Mouse (Mus musculus) midbrain, embryonic 15.5 days (tissue): ENCODE measurements around the gene Coq5. TPM values are rescaled to one million over a fixed set of nuclear protein-coding genes. Genes with fewer than 3 reads are reported as not detected.

Experiments
- ATAC-seq: fragments of 200-750 bp; cut with Nextera tagmentation; replicated peaks from 2 replicates; pipeline ENCODE4 v1.8.0; 2017; ENCODE audit warnings: moderate TSS enrichment
- H3K27ac ChIP-seq: fragments of 300-500 bp; sonication (generic); 2 replicates; pipeline ENCODE4 v1.5.1; 2015; ENCODE audit warnings: mild to moderate bottlenecking, inconsistent platforms
- H3K27me3 ChIP-seq: fragments of 300-500 bp; sonication (generic); replicated peaks from 2 replicates; pipeline ENCODE4 v1.6.1; 2015; ENCODE audit warnings: inconsistent platforms
- H3K36me3 ChIP-seq: fragments of 300-500 bp; sonication (generic); replicated peaks from 2 replicates; pipeline ENCODE4 v1.6.1; 2015; ENCODE audit warnings: inconsistent platforms
- H3K4me1 ChIP-seq: fragments of 300-500 bp; sonication (generic); 2 replicates; pipeline ENCODE4 v1.6.1; 2015; ENCODE audit warnings: inconsistent platforms
- H3K4me2 ChIP-seq: fragments of 300-500 bp; sonication (generic); 2 replicates; pipeline ENCODE4 v1.6.1; 2015; ENCODE audit warnings: inconsistent platforms, mild to moderate bottlenecking, moderate library complexity
- H3K4me3 ChIP-seq: fragments of 300-500 bp; sonication (generic); 2 replicates; pipeline ENCODE4 v1.5.1; 2015; ENCODE audit warnings: mild to moderate bottlenecking, inconsistent platforms
- H3K9ac ChIP-seq: fragments of 300-500 bp; sonication (generic); 2 replicates; pipeline ENCODE4 v1.6.1; 2015; ENCODE audit warnings: mild to moderate bottlenecking, inconsistent platforms
- H3K9me3 ChIP-seq: fragments of 300-500 bp; sonication (generic); 2 replicates; pipeline ENCODE4 v1.6.1; 2016; ENCODE audit warnings: inconsistent platforms
- WGBS: fragments of 180-500 bp; shearing (Covaris S2); methylation state at CpG from one replicate; pipeline ENCODE4 v1.1.7; 2015; ENCODE audit warnings: mixed read lengths; 5-methylcytosine and 5-hydroxymethylcytosine counted together
- polyA plus RNA-seq: library from polyadenylated mRNA; unstranded; fragments of >200 nt; fragmentation: Nextera tagmentation; extraction: Ambion mirVana; gene quantifications from 2 replicates; pipeline ENCODE4 v1.2.1, GENCODE M21; 2015

The Coq5 gene
- polyA plus RNA-seq, result 57.0 and 57.2 TPM in 2 replicates

DNA sequence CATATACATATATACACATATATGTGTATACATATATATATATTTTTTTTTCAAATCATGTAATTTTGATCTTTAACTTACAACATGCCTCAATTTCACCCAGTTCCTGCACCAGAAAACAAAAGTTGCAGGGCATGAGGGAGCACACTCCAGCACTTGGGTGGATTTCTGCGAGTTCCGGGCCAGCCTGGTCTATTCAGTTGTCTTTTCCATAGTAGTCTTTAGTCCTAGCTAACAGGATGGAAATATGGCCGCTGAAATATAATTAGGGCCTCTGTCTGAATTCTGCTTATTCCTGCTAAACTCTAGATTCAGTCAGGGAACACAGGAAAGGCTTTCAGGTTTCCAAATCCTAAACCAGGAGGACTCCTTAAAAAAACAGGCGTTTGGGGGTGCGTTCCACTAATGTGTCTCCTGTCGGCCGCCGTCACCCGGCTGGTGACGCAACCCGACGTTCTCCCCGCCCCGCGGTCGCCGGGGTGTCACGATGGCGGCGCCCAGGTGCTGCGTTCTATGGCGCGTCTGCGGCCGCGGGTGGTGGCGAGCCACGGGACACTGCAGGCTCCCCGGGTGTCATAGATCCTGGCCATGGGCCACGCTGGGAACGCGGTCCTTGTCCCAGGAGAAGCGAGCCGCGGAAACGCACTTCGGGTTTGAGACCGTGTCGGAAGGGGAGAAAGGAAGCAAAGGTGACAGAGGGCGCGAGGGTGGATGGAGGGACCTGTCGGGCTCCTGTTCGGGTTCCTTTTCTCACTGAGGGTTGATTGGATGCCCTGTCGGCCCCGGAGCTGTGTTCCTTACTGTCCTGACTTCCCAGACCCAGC lies at the start of gene Coq5:
Coq5 (plus strand) TSS at position 441 of the 824 bp plus-strand sequence.
- H3K4me1 ChIP-seq, result peaks cover 12% of the 10 kb centered on the region
- no peaks in the 10 kb centered on the region for H3K27me3 ChIP-seq
- 3% methylated on average over 45 of the region's 45 CpGs for WGBS
- ATAC-seq, result peak; percentile 89
- H3K9ac ChIP-seq, result peak within 1 kb of the TSS; percentile 81
- H3K4me3 ChIP-seq, result peak within 1 kb of the TSS; percentile 86
- peak within 1 kb of the TSS; percentile 68 for H3K27ac ChIP-seq
- peaks cover 12% of the 10 kb centered on the region for H3K36me3 ChIP-seq
- no peaks in the 10 kb centered on the region for H3K9me3 ChIP-seq
- peak within 1 kb of the TSS; percentile 65 for H3K4me2 ChIP-seq

GRCm38 (mm10) chr5:115230830-115231551 lies 48.5 kb upstream of the Coq5 start:
- no peak overlapping the region for H3K4me2 ChIP-seq
- peaks cover 8% of the 10 kb centered on the region for H3K4me1 ChIP-seq
- peaks cover 9% of the 10 kb centered on the region for H3K27me3 ChIP-seq
- no peak overlapping the region for H3K4me3 ChIP-seq
- H3K9me3 ChIP-seq, result no peaks in the 10 kb centered on the region
- WGBS, result 56% methylated on average over 15 of the region's 15 CpGs
- no peak overlapping the region for H3K9ac ChIP-seq
- ATAC-seq, result no peak
- H3K36me3 ChIP-seq, result no peaks in the 10 kb centered on the region
- H3K27ac ChIP-seq, result no peak overlapping the region

- Histone ChIP-seq H3K4me1 (peaks cover 8% of the 10 kb centered on the region), H3K9me3 (no peaks in the 10 kb centered on the region), H3K4me3 (no peak overlapping the region), H3K27me3 (peaks cover 12% of the 10 kb centered on the region), H3K36me3 (no peaks in the 10 kb centered on the region), H3K27ac (no peak overlapping the region), H3K9ac (no peak overlapping the region), H3K4me2 (no peak overlapping the region)
- 36% methylated on average over 16 of the region's 16 CpGs for WGBS
- no peak for ATAC-seq
Observed at GRCm38 (mm10) chr5:115231552-115232120, 47.8 kb upstream of the Coq5 start.

- peaks cover 12% of the 10 kb centered on the region for H3K27me3 ChIP-seq
- WGBS, result 78% methylated on average over 6 of the region's 6 CpGs
- H3K36me3 ChIP-seq, result no peaks in the 10 kb centered on the region
Observed at GRCm38 (mm10) chr5:115232516-115232915, 47.0 kb upstream of the Coq5 start.

DNA sequence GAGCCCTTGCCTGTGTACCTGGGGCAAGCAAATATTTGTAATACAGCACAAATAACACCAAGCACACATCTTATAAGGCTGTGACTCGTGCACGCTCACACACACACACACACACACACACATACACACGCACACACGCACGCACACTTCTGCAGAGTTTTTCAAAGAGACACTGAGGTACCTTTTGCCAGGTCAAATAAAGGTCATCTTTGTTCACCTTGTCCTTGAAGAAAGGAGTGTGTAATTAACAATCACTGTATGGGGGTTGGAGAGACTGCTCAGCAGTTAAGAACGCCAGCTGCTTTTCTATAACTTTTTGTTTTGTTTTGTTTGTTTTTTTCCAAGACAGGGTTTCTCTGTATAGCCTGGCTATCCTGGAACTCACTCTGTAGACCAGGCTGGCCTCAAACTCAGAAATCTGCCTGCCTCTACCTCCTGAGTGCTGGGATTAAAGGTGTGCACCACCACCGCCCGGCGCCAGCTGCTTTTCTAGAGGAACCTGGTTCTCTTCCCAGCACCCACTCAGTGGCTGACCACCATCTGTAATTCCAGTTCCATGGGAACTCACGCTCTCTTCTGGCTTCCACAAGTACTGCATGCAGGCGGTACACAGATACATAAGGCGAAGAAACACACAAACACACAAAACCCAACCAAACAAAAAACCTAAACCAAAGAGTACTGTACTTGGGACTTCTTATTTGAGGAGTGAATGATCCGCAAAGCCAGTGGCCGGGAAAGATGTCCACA lies 46.3 kb upstream of the Coq5 start:
- peaks cover 12% of the 10 kb centered on the region for H3K4me1 ChIP-seq
- WGBS, result 93% methylated on average over 14 of the region's 14 CpGs
- no peak for ATAC-seq

More at GRCm38 (mm10) chr5:115232516-115232915, 47.0 kb upstream of the Coq5 start:
- Histone ChIP-seq H3K4me1 (peaks cover 10% of the 10 kb centered on the region), H3K9ac (no peak overlapping the region), H3K4me3 (no peak overlapping the region), H3K9me3 (no peaks in the 10 kb centered on the region), H3K4me2 (no peak overlapping the region), H3K27ac (no peak overlapping the region)
- ATAC-seq, result no peak

GRCm38 (mm10) chr5:115234519-115234918 lies 44.9 kb upstream of the Coq5 start:
- H3K36me3 ChIP-seq, result no peaks in the 10 kb centered on the region
- no peak overlapping the region for H3K9ac ChIP-seq
- no peak overlapping the region for H3K4me3 ChIP-seq
- no peak overlapping the region for H3K27ac ChIP-seq
- WGBS, result 55% methylated on average over 6 of the region's 6 CpGs
- no peaks in the 10 kb centered on the region for H3K9me3 ChIP-seq
- H3K27me3 ChIP-seq, result peaks cover 12% of the 10 kb centered on the region
- ATAC-seq, result no peak
- peak overlapping the region; percentile 69 for H3K4me2 ChIP-seq
- H3K4me1 ChIP-seq, result peaks cover 22% of the 10 kb centered on the region

More for the DNA sequence above, 46.3 kb upstream of the Coq5 start:
- H3K36me3 ChIP-seq, result no peaks in the 10 kb centered on the region
- no peak overlapping the region for H3K27ac ChIP-seq
- H3K9me3 ChIP-seq, result no peaks in the 10 kb centered on the region
- no peak overlapping the region for H3K9ac ChIP-seq
- H3K27me3 ChIP-seq, result peaks cover 12% of the 10 kb centered on the region
- H3K4me2 ChIP-seq, result no peak overlapping the region
- no peak overlapping the region for H3K4me3 ChIP-seq

- peak overlapping the region; percentile 16 for H3K27ac ChIP-seq
- H3K36me3 ChIP-seq, result peaks cover 5% of the 10 kb centered on the region
- H3K9ac ChIP-seq, result peak overlapping the region; percentile 60
- peaks cover 12% of the 10 kb centered on the region for H3K27me3 ChIP-seq
- H3K4me2 ChIP-seq, result peak overlapping the region; percentile 69
- peak overlapping the region; percentile 46 for H3K4me3 ChIP-seq
- H3K9me3 ChIP-seq, result no peaks in the 10 kb centered on the region
- peaks cover 22% of the 10 kb centered on the region for H3K4me1 ChIP-seq
- ATAC-seq, result peak; percentile 65
- under 1% methylated on average over 45 of the region's 45 CpGs for WGBS
Observed at GRCm38 (mm10) chr5:115235323-115235771, 44.1 kb upstream of the Coq5 start.

GRCm38 (mm10) chr5:115235786-115236263 lies 43.6 kb upstream of the Coq5 start, which contains the start of gene Pop5:
Gene Pop5, plus strand, starts transcription at chr5:115235836.
- H3K9me3 ChIP-seq, result no peaks in the 10 kb centered on the region
- peak; percentile 69 for ATAC-seq
- H3K4me1 ChIP-seq, result peaks cover 22% of the 10 kb centered on the region
- H3K9ac ChIP-seq, result peak within 1 kb of the TSS; percentile 60
- peaks cover 12% of the 10 kb centered on the region for H3K27me3 ChIP-seq
- peak within 1 kb of the TSS; percentile 46 for H3K4me3 ChIP-seq
- WGBS, result 1% methylated on average over 21 of the region's 21 CpGs
- peak within 1 kb of the TSS; percentile 69 for H3K4me2 ChIP-seq
- H3K27ac ChIP-seq, result peak within 1 kb of the TSS; percentile 16
- H3K36me3 ChIP-seq, result peaks cover 9% of the 10 kb centered on the region

DNA sequence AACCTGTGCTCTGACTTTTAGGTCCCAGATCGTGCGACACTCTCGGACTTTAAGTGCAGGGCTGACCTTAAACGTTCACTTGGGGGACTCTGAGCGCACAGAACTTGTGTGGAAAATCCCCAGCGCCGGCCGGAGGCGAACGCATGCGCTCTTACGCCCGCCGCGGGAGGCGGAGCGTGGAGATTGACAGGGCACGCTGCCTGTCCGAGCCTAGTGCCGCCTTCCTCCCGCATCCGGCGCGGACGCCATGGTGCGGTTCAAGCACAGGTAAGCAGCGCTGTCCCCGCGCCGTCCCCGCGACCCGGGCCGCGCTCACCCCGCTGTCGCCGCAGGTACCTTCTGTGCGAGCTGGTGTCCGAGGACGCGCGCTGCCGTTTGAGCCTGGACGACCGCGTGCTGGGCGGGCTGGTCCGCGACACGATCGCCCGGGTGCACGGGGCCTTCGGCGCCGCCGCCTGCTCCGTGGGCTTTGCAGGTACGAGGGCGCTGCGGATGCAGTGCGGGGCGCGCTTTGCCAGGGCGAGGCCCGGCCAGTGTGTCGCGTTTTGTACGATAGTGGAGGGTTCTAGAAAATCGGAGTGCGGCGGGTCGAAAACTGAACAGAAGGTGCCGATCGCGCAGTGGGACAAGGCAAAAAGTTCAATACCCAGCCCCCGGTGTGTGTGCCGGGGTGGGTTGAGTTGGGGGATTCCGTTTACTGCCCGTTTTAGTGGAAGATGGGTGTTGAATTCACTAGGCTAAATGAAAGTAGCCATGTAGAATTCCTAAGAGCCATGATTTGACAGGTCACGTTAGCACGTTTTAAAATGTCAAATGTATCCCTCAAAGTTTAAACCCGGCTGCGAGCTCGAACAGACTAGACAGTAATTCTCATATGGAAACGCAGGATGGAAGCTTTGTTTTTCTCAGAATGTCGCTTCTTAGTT lies 41.4 kb upstream of the Coq5 start:
- Histone ChIP-seq H3K4me2 (peak overlapping the region; percentile 63), H3K27ac (peak overlapping the region; percentile 73), H3K4me3 (peak overlapping the region; percentile 74), H3K36me3 (peaks cover 29% of the 10 kb centered on the region), H3K4me1 (peaks cover 22% of the 10 kb centered on the region), H3K27me3 (peaks cover 12% of the 10 kb centered on the region), H3K9me3 (no peaks in the 10 kb centered on the region), H3K9ac (peak overlapping the region; percentile 73)
- peak; percentile 86 for ATAC-seq
- WGBS, result under 1% methylated on average over 88 of the region's 88 CpGs

- no peak overlapping the region for H3K27ac ChIP-seq
- no peak for ATAC-seq
- peaks cover 22% of the 10 kb centered on the region for H3K4me1 ChIP-seq
- H3K9ac ChIP-seq, result peak overlapping the region; percentile 73; the same call in 1 of the 2 replicates
- H3K27me3 ChIP-seq, result peaks cover 12% of the 10 kb centered on the region
- WGBS, result 7% methylated on average over 11 of the region's 11 CpGs
- H3K4me2 ChIP-seq, result peak overlapping the region; percentile 63
- peaks cover 36% of the 10 kb centered on the region for H3K36me3 ChIP-seq
- peak overlapping the region; percentile 74 for H3K4me3 ChIP-seq
- no peaks in the 10 kb centered on the region for H3K9me3 ChIP-seq
Observed at GRCm38 (mm10) chr5:115238729-115239195, 40.7 kb upstream of the Coq5 start.
